Mouse (Mus musculus) naive thymus-derived CD4-positive, alpha-beta T cell, adult 5 months (primary cell): ENCODE measurements around the gene Tnfrsf18. TPM values are rescaled to one million over a fixed set of nuclear protein-coding genes. Genes with fewer than 3 reads are reported as not detected.

ENCODE experiments used
- polyA plus RNA-seq: library from polyadenylated mRNA; unstranded; fragments of 100-300 nt; shearing (Covaris generic); gene quantifications from one replicate; pipeline ENCODE4 v1.2.1, GENCODE M21; 2017

Gene Tnfrsf18
- 279 TPM for polyA plus RNA-seq

DNA sequence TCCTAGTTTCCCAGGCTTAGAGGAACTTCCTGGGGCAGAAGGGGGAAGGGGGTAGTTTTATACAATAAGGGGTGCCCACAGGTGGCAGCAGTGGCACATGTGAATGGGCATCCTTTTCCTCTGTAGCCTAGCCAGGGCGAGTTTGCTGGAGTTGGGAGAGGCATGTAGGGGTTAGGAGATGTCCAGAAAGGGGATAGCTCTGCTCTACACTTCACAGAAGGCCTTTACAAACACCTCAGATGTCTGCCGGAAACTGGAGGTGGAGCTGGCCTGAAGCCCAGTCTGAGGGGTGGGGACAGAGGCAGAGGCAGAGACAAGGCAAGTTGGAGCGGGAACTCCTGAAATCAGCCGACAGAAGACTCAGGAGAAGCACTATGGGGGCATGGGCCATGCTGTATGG lies at the start of gene Tnfrsf18:
Gene Tnfrsf18 (plus strand): TSS at position 152 of the 400 bp plus-strand sequence.

DNA sequence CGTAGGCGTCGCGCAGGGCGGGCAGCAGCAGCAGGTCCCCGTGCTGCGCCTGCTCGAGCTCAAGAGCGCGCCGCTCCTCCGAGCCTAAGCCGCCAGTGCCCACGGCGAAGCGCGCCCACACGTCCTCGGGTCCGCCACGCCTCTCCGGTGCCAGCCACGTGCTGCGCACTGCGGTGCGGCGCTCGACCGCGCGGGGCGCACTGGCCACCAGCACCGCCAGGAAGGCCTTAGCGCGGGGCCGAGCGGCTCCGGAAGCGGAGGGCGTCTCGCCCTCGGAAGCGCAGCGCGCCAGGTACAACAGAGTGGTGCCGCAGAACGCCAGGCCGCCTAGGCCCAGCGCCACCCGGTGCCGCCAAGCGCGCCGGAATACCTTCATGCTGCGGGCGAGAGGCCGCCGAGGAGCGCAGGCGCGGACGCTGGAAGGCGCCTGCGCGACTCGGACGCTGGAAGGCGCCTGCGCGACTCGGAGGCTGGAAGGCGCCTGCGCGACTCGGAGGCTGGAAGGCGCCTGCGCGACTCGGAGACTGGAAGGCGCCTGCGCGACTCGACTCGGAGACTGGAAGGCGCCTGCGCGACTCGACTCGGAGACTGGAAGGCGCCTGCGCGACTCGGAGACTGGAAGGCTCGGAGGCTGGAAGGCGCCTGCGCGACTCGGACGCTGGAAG lies 33.6 kb upstream of the Tnfrsf18 start, which contains the start of the genes B3galt6 and Sdf4:
Gene B3galt6 (minus strand): TSS at position 409 of the 665 bp plus-strand sequence.
Gene Sdf4 (plus strand): TSS at position 632 of the 665 bp plus-strand sequence.

DNA sequence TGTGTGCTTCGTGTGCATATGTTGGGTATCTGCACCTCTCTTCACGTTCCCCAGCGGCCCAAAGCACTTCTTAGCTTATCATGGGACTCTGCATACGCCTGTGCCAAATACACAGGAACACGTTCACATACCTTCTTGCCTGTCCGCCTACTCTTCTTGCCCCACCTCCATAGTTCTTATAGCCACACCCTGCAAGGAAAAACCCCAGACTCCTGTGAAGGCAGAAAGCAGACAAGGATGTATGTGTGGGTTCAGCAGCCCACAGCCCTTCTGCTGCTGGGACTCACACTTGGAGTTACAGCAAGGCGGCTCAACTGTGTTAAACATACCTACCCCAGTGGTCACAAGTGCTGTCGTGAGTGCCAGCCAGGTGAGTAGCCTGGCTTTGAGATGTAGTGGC lies 12.3 kb upstream of the Tnfrsf18 start, which contains the start of gene Tnfrsf4:
Gene Tnfrsf4 (plus strand): TSS at position 207 of the 400 bp plus-strand sequence.

DNA sequence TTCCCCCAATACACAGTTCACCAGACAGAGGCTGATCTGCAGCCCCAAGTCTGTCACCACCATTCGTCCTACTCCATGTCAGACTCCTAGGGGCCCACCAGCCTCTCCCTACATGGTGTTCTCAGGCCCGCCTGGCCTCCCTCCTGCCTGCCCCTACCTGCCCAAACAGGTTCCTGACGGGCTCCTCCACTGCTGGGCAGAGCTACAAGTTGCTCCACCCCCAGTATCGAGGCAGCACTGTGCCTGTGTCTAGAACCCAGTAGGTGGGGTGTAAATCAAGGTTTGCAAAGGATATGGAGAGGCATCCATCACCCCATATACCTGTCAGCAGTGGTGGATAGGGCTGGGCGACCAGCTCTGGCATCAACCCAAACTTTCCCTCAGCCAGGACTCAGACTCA lies 33.3 kb downstream of the Tnfrsf18 start, which contains the start of gene Ttll10:
Gene Ttll10 (minus strand): TSS at position 154 of the 400 bp plus-strand sequence.

Other genes starting within 250 kb of the Tnfrsf18 start
- gene Tmem88b, start 240.3 kb upstream of the Tnfrsf18 start, polyA plus RNA-seq = not detected
- not detected for gene Ankrd65, start 235.7 kb upstream of the Tnfrsf18 start, polyA plus RNA-seq
- gene Mrpl20, start 223.3 kb upstream of the Tnfrsf18 start, polyA plus RNA-seq = 62.8 TPM
- gene Ccnl2, start 213.7 kb upstream of the Tnfrsf18 start, polyA plus RNA-seq = 444 TPM
- gene Aurkaip1, start 194.9 kb upstream of the Tnfrsf18 start, polyA plus RNA-seq = 116 TPM
- gene Mxra8, start 186.5 kb upstream of the Tnfrsf18 start, polyA plus RNA-seq = 2.1 TPM
- 117 TPM for gene Dvl1, start 178.8 kb upstream of the Tnfrsf18 start, polyA plus RNA-seq
- gene Tas1r3, start 162.8 kb upstream of the Tnfrsf18 start, polyA plus RNA-seq = 0.55 TPM
- 3.0 TPM for gene Cptp, start 156.7 kb upstream of the Tnfrsf18 start, polyA plus RNA-seq
- 80.6 TPM for gene Ints11, start 156.6 kb upstream of the Tnfrsf18 start, polyA plus RNA-seq
- gene Pusl1, start 134.4 kb upstream of the Tnfrsf18 start, polyA plus RNA-seq = 41.9 TPM
- 34.2 TPM for gene Acap3, start 134.3 kb upstream of the Tnfrsf18 start, polyA plus RNA-seq
- gene Ube2j2, start 82.3 kb upstream of the Tnfrsf18 start, polyA plus RNA-seq = 185 TPM
- gene C1qtnf12, start 63.8 kb upstream of the Tnfrsf18 start, polyA plus RNA-seq = 3.4 TPM
- 7.8 TPM for gene B3galt6, start 33.5 kb upstream of the Tnfrsf18 start, polyA plus RNA-seq
- 401 TPM for gene Sdf4, start 33.3 kb upstream of the Tnfrsf18 start, polyA plus RNA-seq
- 109 TPM for gene Tnfrsf4, start 12.3 kb upstream of the Tnfrsf18 start, polyA plus RNA-seq
- 0.15 TPM for gene Ttll10, start 33.2 kb downstream of the Tnfrsf18 start, polyA plus RNA-seq
- 34.5 TPM for gene 9430015G10Rik, start 83.8 kb downstream of the Tnfrsf18 start, polyA plus RNA-seq
- gene Rnf223, start 104.3 kb downstream of the Tnfrsf18 start, polyA plus RNA-seq = 0.16 TPM
- 4.8 TPM for gene Agrn, start 171.3 kb downstream of the Tnfrsf18 start, polyA plus RNA-seq
- gene Isg15, start 174.7 kb downstream of the Tnfrsf18 start, polyA plus RNA-seq = 11.7 TPM
- 11.7 TPM for gene AW011738, start 177.1 kb downstream of the Tnfrsf18 start, polyA plus RNA-seq
- 0.70 TPM for gene Perm1, start 189.7 kb downstream of the Tnfrsf18 start, polyA plus RNA-seq
- gene Plekhn1, start 208.7 kb downstream of the Tnfrsf18 start, polyA plus RNA-seq = 38.5 TPM
- gene Noc2l, start 209.8 kb downstream of the Tnfrsf18 start, polyA plus RNA-seq = 136 TPM
- 0.36 TPM for gene Samd11, start 229.5 kb downstream of the Tnfrsf18 start, polyA plus RNA-seq